Mouse (Mus musculus) hindbrain, postnatal 0 days (tissue): ENCODE measurements at regions not wholly inside any gene's neighbourhood (a gene's known extent, or its start where the extent isn't known, plus 50 kb on each side); places are given as distances from the start of the nearest gene placed in this dataset.

Experiments
- ATAC-seq: fragments of 200-750 bp; cut with Nextera tagmentation; 2 replicates; pipeline ENCODE4 v1.8.0; 2017; ENCODE audit warnings: mild to moderate bottlenecking, moderate TSS enrichment, moderate library complexity
- DNase-seq: peaks from one replicate; pipeline ENCODE4 v3.0.0-alpha.2; 2015; ENCODE audit warnings: low spot score
- H3K27ac ChIP-seq: fragments of 300-500 bp; sonication (generic); 2 replicates; pipeline ENCODE4 v1.5.1; 2014; ENCODE audit warnings: mild to moderate bottlenecking
- H3K27me3 ChIP-seq: fragments of 300-500 bp; sonication (generic); 2 replicates; pipeline ENCODE4 v1.6.1; 2014; ENCODE audit warnings: low read length, mixed read lengths; ENCODE audit not compliant: insufficient read depth
- H3K36me3 ChIP-seq: fragments of 300-500 bp; sonication (generic); 2 replicates; pipeline ENCODE4 v1.6.1; 2014; ENCODE audit warnings: low read length, mixed read lengths; ENCODE audit not compliant: insufficient read depth
- H3K4me1 ChIP-seq: fragments of 300-500 bp; sonication (generic); 2 replicates; pipeline ENCODE4 v1.6.1; 2014; ENCODE audit warnings: antibody characterized with exemption, low read length, mixed read lengths; ENCODE audit not compliant: insufficient read depth
- H3K4me2 ChIP-seq: fragments of 300-500 bp; sonication (generic); 2 replicates; pipeline ENCODE4 v1.6.1; 2014; ENCODE audit warnings: low read depth, mild to moderate bottlenecking, low read length, moderate library complexity, mixed read lengths
- H3K4me3 ChIP-seq: fragments of 300-500 bp; sonication (generic); 2 replicates; pipeline ENCODE4 v1.5.1; 2014; ENCODE audit warnings: low read length
- H3K9ac ChIP-seq: fragments of 300-500 bp; sonication (generic); replicated peaks from 2 replicates; pipeline ENCODE4 v1.6.1; 2014; ENCODE audit warnings: mild to moderate bottlenecking, low read length, moderate library complexity, mixed read lengths
- H3K9me3 ChIP-seq: fragments of 300-500 bp; sonication (generic); 2 replicates; pipeline ENCODE4 v1.6.1; 2016; ENCODE audit warnings: low read length, mixed read lengths
- CTCF ChIP-seq: IDR thresholded peaks from 2 replicates; pipeline ENCODE4 v1.5.1; 2016; ENCODE audit warnings: antibody characterized with exemption, control low read depth, low read depth
- WGBS: fragments of 180-500 bp; shearing (Covaris S2); extraction: QIAGEN DNeasy Blood & Tissue Kit; methylation state at CpG from one replicate; pipeline ENCODE4 v1.1.7; 2014; 5-methylcytosine and 5-hydroxymethylcytosine counted together

DNA sequence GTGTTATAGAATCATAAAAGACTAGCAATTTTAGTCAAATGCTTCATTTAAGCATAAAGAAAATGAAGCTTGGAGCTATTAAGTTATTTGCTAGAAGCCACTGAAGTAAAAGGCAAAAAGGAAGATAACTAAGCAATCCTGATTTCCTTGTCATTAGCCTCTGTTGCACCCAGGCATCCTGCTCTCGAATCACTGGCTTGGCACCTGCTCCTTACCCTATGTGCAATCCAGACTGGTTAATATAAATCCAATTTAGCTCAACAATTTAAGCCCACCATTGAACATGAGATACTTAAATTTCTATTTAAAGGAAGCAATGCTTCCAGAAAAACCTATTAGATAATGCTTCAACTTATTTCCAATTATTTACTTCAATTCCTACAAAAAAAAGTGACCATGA, 328.7 kb downstream of the Ptprc start:
- 69% methylated on average over 1 of the region's 1 CpGs for whole genome bisulfite sequencing
- DNase-seq (no peak), ATAC-seq (no peak)
- Histone ChIP-seq H3K36me3 (no peaks in the 10 kb centered on the region), H3K4me3 (no peak overlapping the region), H3K4me2 (no peak overlapping the region), H3K4me1 (no peaks in the 10 kb centered on the region), H3K9me3 (no peaks in the 10 kb centered on the region), H3K9ac (no peak overlapping the region), H3K27ac (no peak overlapping the region), H3K27me3 (no peaks in the 10 kb centered on the region)
- TF ChIP-seq CTCF: no peak

DNA sequence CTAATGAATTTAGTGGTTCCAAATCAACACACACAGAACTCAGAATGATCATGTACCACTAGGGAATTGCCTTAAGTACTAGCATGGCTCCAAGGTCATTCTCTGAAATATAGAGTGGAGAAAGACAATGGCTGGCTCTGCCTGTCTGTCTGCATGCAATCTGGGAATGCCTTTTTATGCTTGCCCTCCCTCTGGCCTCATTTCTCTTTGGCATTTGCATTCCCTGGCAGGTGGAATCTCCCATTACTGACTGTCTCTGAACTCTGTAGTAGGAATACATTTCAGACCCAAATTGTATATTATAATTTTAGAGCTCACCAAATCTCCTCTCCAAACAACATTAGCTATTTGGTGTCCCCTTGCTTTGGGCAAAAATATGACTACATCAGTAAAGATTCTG, 335.0 kb downstream of the Ptprc start:
- Histone ChIP-seq H3K36me3 (no peaks in the 10 kb centered on the region), H3K27ac (no peak overlapping the region), H3K27me3 (no peaks in the 10 kb centered on the region), H3K4me1 (no peaks in the 10 kb centered on the region), H3K9ac (no peak overlapping the region), H3K9me3 (no peaks in the 10 kb centered on the region), H3K4me3 (no peak overlapping the region), H3K4me2 (no peak overlapping the region)
- no peak for TF ChIP-seq CTCF
- ATAC-seq (no peak), DNase-seq (no peak)

DNA sequence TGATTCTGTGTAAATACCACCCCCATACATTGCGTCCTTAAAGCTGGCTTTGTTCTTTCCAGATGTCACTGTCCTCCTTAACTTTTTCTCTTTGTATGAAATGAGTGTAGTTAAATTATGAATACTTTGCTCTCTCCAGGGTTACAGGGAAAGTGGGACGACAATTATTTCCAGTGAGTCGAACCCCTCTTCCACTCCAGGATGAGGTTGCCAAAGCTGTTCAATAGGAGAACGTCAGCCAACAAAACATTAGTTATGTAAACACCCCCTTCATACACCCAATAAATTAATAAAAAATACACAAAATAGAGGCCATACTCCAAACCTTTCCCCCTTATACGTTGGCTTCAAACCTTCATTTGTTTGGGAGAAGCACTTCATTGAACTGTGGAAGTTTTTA, 335.8 kb downstream of the Ptprc start:
- DNase-seq (no peak), ATAC-seq (no peak)
- Histone ChIP-seq H3K9ac (no peak overlapping the region), H3K4me2 (no peak overlapping the region), H3K4me3 (no peak overlapping the region), H3K36me3 (no peaks in the 10 kb centered on the region), H3K4me1 (no peaks in the 10 kb centered on the region), H3K27me3 (no peaks in the 10 kb centered on the region), H3K9me3 (no peaks in the 10 kb centered on the region), H3K27ac (no peak overlapping the region)
- TF ChIP-seq CTCF: no peak
- WGBS: 43% methylated on average over 5 of the region's 5 CpGs

DNA sequence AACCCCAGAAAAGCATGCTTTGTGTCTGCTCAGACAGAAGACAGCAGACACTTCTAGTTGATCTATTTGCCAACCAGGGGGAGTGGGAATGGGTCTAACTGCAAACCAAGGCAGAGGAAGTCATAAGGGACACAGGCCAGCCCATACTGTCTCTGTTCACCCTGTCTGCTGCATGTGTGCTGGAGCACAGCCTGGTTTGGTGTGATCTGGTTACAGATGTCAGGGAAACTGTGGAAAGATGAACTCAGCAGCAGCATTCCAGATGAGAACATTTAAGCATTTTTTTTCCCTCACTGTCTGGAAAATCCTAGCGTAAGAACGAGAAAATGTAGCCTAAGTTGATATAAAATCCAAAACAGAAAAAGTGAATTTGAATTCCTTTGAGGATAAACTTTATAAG, 336.2 kb downstream of the Ptprc start:
- no peak overlapping the region; the same call in 1 of the 2 replicates for H3K27ac ChIP-seq

DNA sequence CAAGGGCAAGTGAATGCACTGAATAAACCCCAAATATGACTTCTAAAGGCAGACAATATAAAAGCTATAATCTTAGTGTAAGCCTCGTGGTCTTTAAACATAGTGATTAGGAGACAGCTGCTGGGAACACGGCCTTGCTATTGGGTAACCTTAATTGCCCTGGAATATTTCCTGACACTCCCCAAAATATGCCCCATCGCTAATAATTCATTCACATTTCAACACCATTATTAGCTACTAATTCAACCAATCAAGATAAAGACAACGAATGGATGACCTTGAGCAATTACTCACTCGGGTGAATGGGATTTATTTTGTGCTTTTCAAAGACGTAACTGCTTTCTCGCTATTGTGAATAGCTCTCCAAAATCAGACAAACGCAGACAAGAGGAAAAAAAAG, 337.2 kb downstream of the Ptprc start:
- Histone ChIP-seq H3K9me3 (no peaks in the 10 kb centered on the region), H3K36me3 (no peaks in the 10 kb centered on the region), H3K9ac (no peak overlapping the region), H3K4me2 (no peak overlapping the region), H3K27me3 (no peaks in the 10 kb centered on the region), H3K4me3 (no peak overlapping the region), H3K27ac (no peak overlapping the region), H3K4me1 (no peaks in the 10 kb centered on the region)
- 38% methylated on average over 8 of the region's 8 CpGs for WGBS
- no peak for TF ChIP-seq CTCF
- DNase-seq (no peak), ATAC-seq (no peak)

More for the DNA sequence above, 336.2 kb downstream of the Ptprc start:
- DNase-seq: no peak
- H3K9ac ChIP-seq: no peak overlapping the region
- ATAC-seq: no peak
- no peaks in the 10 kb centered on the region for H3K9me3 ChIP-seq
- H3K36me3 ChIP-seq: no peaks in the 10 kb centered on the region
- WGBS: 61% methylated on average over 2 of the region's 2 CpGs
- no peak overlapping the region for H3K4me2 ChIP-seq
- no peak for TF ChIP-seq CTCF
- H3K4me1 ChIP-seq: no peaks in the 10 kb centered on the region
- no peaks in the 10 kb centered on the region for H3K27me3 ChIP-seq
- H3K4me3 ChIP-seq: no peak overlapping the region

DNA sequence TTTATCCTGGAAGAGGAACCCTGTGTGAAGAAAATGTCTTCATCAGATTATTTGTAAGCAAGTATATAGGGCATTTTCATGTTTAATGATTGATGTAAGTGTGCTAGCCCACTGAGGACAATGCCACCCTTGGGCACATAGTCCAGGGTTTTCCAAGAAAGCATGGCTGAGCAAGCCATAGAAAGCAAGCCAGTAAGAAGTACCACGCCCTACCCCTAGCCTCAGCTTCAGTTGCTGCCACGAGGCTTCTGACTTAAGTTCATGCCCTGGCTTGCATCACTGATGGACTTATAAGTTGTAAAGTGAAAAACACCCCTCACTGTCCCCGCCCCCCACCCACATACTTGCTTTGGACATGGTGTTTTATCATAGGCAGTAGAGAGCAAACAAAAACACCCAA, 342.0 kb downstream of the Ptprc start:
- no peak for ATAC-seq
- no peak overlapping the region for H3K4me2 ChIP-seq
- DNase-seq: no peak
- no peaks in the 10 kb centered on the region for H3K9me3 ChIP-seq
- no peaks in the 10 kb centered on the region for H3K36me3 ChIP-seq
- no peak overlapping the region for H3K9ac ChIP-seq
- H3K27me3 ChIP-seq: no peaks in the 10 kb centered on the region
- H3K27ac ChIP-seq: no peak overlapping the region
- no peak for TF ChIP-seq CTCF
- H3K4me1 ChIP-seq: no peaks in the 10 kb centered on the region
- WGBS: 77% methylated on average over 3 of the region's 3 CpGs
- no peak overlapping the region for H3K4me3 ChIP-seq

DNA sequence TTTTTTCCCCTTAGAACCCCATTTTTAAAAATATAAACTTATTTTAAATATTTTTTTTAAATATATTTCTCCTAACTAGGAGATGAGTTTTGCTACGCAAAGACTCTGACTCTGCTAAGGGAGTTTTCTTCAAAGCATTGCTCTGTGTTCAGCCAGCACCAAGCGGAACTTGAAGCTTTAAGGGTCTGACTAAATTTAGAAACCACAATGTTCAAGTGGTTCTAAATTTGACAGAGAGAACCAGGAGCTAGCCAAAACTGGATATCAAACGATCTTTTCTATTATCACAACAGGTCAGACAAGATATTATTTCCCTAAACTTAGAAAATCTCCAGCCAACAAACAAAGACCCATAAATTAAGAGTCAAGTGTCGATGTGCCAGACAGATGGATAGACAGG, 344.2 kb downstream of the Ptprc start:
- Histone ChIP-seq H3K36me3 (no peaks in the 10 kb centered on the region), H3K27ac (no peak overlapping the region), H3K4me3 (no peak overlapping the region), H3K9ac (no peak overlapping the region), H3K9me3 (no peaks in the 10 kb centered on the region), H3K4me2 (no peak overlapping the region), H3K27me3 (no peaks in the 10 kb centered on the region), H3K4me1 (no peaks in the 10 kb centered on the region)
- no peak for ATAC-seq
- TF ChIP-seq CTCF: no peak
- 82% methylated on average over 4 of the region's 4 CpGs for WGBS
- DNase-seq: no peak
